Mouse (Mus musculus) layer of hippocampus, adult 8-10 months (tissue): ENCODE measurements at regions not wholly inside any gene's neighbourhood (a gene's known extent, or its start where the extent isn't known, plus 50 kb on each side); places are given as distances from the start of the nearest gene placed in this dataset.

Experiments
- DNase-seq, 2 experiments: peaks; one replicate each; pipeline ENCODE4 v3.0.0; 2022; ENCODE audit warnings: low spot score in 2 of 2

DNA sequence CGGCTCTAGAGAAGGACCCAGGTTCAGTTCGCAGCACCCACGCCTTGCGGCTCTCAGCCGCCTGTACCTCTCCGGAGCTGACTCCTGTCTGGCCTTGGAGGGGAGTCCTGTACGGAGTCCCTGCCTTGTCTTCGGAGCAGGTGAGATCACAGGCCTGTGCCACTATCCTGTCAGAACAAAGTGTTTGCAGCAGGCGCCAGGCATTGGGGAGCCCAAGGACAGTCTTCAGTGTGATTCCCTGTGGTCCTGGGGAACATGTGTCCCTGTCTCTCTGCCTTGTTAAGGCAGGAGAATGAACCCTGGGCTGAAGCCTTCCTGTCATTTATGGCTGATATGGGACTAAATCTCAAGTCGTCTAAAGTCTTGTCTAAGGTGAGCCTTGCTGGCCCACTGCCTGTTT lies 176.5 kb downstream of the Vrk1 start:
- no peak for DNase-seq

DNA sequence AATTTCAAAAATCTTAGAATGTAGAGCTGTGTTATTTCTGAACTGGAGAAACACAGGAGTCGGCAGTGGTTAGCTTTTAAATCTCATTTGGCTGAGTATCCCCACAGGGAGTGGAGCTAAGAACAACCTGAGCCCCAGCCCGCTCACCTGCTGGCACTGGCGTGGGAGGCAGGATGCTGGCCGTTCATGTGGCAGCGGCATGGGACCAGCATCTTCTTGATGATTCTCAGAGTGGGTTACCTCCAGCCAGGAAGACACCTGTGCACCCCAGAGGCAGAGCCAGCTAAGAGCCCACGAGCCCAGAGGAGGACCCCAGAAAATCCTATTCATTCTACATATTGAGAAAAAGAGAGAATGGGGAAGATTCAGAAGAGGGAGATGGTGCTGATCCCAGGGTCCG lies 181.7 kb downstream of the Vrk1 start:
- DNase-seq = no peak

DNA sequence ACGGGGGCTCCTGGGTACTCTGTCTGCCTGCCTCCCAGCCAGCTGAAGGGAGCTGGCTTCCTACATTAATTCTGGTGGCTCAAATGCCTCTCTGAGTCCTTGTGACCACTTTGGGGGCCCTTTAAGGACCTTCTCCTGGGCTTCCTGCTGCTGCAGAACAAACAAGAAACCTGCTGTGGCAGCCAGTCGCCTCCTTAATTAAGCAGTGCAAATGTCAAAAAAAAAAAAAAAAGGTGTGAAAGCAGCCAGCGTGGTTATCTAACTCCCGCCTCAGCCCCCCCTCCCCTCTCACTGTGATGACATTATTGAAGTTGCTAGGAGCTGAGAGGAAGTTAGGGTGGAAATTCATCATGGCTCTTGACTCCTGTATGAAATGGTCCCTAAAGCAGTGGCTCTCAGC lies 189.3 kb downstream of the Vrk1 start:
- no peak for DNase-seq

DNA sequence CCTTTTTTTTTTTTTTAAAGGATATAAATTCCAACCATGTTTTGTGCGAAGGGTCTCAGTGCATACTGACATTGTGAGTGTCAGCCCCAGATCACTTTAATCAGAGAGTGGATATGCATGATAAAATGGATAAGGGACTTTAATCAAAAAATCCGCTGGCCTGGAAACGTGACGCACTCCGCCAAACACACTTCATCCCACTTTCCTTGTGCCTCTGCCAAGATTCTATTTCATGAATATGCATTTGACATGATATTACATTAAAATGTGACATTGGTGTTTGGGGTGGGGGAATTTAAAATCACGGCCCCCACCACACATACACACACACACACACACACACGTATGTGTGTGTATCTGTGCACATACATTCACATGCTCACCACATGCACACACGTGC lies 193.5 kb downstream of the Vrk1 start:
- no peak for DNase-seq

DNA sequence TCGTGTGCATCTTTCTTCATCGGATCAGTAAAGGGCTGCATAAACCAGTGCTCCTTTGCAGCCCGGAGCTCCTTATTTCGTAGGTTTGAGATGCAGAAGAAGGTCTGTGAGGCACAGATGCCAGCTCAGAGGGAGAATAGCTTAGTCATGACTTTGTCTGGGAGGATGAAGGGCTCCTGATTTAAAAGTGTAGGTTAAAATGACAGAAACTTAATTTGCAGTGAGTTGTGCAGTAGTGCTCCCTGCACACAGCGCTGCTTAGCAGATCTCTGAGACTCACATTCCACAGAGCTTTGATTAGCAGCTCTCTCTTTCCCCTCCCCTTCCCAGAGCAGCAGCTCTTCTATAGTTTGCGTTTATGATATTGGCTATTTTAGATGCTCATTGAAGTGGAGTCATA lies 200.9 kb downstream of the Vrk1 start:
- DNase-seq = no peak

DNA sequence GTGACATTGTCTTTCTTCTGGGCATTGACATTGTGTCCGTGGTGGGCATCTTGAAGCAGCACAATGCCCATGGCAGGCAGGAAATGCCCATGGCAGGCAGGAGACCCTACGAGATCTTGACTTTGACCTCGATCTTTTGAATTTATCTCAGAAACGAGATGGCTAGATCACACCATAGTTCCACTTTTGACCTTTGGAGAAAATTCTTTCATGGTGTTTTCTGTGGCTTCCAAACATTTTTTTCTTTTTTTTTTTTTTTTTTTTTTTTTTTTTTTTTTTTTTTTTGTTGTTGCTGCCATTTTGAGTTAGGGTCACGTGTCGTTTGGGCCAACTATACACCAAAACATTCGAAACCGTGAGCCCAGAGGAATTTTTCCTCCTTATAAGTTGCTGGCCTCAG lies 201.5 kb downstream of the Vrk1 start:
- no peak for DNase-seq

DNA sequence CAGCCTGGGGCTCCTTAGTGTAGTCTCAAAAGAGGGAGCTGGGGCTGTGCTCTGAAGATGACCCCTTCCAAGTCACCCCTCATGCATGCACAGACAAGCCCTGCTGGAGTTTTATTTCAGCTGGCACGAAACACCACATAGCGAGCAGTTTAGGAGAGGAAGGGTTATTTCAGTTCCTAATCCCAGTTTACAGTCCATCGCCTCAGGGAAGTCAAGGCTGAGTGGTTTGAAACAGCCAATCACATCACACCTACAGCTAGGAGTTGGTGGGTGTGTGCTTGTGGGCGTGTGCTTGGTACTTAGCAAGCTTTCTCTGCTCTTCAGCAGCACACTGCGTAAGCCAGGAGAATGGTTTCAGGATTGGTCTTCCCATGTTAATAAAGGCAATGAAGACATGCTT lies 202.4 kb downstream of the Vrk1 start:
- DNase-seq = no peak

DNA sequence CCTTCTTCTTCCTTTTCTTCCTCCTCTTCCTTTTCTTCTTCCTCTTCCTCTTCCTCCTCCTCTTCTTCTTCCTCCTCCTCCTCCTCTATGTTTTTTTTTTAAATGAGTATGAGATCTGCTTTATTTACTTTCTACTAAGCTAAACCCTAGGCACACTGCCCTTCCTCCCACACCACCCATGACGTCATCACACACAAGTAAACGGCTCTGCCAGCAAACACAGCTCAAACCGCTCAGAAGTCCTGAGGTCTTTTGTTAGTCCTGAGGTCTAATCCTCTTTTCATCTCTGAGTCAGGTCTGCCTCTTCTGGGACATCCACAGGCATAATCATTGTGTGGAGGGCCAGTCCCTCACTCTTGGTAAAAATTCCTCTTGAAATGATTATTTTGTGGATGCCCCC lies 210.0 kb downstream of the Vrk1 start:
- no peak for DNase-seq

DNA sequence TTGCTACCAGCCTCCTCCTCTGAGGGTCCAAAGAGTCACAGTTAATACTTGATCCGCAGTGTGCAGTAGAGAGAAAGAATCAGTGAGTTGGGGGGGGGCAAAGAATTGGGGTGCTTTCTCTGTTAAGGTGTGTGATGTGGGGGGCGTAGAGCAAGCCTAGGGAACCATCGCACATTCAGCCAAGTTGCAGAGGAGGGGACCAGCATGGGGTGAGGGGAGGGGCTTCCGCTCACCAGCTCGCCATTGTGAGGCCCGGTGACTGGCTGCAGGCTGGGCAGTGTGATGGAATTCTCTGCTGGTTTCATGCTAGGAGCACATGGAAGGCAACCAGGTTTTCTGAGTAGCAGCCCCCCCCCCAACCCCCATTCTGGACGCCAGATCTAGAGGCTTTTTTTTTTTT lies 216.2 kb downstream of the Vrk1 start:
- DNase-seq = no peak

DNA sequence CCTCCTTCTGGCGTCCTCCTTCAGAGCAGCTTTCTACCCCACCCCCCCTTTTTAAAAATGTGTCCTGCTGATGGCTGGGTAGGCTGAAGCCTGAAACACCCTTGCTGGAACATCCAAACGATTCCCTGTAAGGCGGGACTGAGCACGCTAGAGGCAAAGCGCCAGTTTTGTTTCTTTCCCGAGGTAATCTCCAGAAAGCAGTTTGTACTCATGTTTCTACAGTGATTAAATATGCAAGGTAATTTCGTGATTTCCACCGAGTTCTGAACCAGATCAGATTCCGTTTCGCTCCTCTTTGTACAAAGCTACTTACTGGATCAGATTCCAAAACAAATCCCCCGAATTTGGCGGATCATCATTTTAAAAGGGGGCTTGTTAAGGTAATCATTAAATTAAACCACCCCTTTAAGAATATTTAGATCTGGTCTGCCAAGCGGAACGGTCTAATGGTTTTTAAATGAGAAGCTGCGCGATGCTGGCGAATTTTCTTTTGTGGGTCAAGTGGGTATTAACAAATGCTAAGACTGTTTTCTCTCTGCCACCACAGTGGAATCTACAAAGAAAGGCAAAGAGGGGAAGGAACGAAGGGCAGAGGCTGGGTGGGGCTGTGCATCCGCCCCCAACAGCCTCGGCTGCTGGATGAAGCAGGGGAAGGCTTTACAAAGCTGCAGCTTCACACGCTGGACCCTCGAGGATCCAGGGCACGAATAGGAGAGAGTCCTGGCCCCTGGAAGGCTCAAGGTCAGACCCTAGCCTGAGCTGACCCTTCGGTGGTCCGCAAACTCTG lies 216.9 kb downstream of the Vrk1 start:
- DNase-seq = no peak

DNA sequence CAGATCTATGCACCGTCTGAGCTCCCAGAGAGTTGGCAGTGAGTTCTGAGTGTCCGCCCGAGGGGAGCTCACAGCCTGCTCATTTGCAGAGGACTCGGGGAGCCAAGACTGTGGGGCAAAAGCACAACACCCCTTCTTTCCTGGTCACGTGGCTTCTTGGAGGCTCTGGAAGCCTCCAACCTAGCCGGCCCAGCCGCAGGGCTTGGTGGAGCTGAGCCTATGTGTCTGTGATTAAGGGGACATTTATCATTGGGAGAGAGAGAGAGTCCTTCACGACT lies 217.5 kb downstream of the Vrk1 start:
- DNase-seq = no peak

DNA sequence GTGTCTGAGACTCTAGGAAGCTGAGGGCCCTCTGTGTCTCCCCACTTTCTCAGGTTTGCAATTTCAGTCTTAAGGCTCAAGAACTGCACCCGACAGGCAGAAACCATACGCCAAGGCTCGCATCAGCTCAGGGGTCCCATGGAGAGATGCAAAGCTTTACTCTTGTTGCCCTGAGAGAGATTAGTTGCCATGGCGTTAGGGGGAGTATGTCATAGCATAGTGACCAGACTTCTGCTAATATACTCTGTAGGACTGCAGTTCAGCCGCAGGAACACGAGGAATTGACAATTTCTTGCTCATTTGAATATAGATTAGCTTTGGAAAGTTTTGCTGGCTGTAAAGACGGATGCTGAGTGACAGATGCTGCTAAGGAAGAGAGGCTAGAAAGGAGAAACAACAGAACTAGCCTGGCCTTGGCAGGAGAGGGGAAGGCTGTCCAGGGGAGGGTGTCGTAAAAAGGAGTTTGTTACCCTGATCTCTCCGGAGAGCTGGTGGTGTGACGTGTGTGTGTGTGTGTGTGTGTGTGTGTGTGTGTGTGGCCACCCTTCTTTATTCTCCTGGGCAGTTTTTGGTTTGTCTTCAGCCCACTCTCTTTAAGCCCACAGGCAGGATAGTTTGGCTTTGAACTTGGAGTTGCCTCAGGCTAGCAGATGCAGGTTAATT lies 235.3 kb downstream of the Vrk1 start:
- DNase-seq = no peak

DNA sequence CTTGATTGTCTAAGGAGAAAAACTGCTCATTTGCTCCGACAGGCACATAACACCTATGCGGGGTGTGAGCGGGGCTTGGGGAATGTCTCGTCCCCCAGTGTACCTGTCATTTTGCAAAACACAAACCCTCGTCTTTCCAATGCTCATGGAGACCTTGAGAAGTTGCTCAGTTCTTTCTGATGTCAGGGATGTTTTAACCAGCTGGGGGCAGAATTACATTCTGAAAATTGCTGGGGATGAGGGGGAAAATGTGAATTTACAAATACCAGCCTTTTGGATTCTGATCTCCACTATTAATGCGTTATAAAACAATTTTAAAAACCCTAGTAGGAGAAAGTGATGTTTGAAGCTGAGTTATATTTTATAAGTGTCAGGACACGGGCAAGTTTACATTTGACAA lies 263.6 kb downstream of the Vrk1 start:
- no peak for DNase-seq

DNA sequence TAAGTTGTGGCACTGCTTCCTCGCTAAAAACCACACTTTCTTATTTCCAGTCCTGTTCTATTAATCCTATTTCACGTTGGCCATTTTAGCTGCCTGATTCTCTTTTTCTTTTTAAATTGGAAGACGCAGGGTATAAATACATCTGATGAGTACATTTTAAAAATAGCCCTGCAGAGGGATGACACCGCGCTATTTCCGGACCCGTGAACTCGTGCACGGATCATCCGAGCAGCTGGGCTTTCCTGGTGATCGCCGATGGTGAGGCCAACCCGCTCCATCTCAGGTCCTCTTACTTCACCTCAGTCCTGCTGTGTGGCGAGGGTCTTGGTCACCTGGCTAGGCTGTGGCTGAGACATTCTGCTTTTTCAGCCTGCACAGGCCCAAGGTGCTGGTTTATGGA lies 267.9 kb downstream of the Vrk1 start:
- DNase-seq = no peak

DNA sequence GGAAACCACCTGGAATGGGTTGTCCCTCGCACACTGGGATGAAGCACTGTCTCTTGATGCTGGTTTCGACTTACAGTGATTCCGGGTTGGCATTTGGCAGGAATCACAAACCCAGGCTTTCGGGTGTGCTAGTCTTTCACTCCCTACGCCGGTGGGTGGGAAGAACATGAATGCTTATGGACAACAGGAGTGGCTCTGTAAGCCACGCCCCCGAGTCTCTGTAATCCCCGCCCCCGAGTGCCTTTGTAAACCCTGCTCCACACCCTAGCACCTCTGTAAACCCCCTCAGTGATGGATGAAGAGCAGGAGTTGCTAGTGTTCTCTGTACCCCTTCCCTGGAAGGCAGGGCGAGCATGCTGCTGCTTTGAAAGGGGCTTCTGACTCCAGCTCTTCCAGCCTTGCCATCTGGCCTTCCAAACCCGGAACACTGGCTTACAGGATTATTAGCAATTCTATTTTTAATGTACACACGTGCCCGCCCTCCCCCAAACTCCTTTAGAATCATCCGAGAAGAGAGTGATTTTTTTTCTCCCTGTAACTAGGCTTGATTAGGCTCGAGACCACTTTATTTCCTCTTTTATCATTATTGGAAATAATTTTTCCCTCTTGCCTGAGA lies 272.6 kb downstream of the Vrk1 start:
- no peak for DNase-seq

DNA sequence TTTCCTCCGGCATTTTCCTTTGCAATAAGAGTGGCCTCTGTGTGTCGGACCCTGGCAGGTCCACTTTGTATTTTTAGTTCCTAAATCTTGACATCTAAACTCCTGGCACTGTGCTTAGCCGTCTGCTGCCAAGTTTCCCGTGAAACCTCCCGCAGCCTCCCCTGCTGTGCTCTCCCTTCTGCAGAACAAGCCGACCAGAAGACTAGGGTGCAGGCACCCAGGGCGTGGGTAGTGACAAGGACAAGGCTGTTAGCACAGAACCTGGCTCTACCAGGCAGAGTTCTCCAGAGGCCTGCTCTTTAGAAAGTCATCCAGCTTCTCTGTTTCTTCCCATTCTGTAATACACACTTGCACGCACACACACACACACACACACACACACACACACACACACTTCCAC lies 274.8 kb downstream of the Vrk1 start:
- peak in 1 of 2 experiments; percentile 29 for DNase-seq

DNA sequence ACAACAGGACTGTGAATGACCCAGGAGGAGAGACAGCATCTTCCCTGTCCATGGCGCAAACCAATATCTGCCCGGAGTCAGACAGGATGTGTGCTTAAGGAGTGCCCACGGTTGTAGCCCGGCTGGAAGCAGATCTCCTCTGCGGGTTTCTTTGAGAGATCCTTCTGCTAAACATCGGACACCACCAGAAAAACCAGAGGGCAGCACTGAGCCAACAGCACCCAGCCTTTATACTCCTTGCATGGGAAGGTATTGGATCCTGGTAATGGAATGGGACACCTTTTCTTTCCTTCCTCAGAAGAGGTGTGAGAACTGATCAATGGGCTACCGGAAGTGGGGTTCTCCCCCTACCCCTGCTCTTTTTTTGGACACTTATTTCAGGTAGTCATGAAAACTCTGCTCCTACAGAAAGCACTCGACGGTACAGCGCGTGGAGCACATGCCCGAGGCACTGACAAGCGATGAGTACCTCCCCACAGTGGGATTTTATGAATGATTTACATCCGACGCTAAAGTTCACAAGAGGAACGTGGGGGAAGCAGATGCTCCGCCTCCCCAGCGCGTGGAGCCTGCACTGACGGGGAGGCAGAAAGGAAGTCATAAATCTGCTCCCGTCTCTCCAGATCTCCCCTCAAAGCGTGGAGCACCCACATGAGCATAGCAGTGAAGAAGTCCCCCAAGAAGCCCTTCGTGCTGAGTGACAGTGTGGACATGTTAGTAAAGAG lies 278.9 kb downstream of the Vrk1 start:
- DNase-seq = no peak

DNA sequence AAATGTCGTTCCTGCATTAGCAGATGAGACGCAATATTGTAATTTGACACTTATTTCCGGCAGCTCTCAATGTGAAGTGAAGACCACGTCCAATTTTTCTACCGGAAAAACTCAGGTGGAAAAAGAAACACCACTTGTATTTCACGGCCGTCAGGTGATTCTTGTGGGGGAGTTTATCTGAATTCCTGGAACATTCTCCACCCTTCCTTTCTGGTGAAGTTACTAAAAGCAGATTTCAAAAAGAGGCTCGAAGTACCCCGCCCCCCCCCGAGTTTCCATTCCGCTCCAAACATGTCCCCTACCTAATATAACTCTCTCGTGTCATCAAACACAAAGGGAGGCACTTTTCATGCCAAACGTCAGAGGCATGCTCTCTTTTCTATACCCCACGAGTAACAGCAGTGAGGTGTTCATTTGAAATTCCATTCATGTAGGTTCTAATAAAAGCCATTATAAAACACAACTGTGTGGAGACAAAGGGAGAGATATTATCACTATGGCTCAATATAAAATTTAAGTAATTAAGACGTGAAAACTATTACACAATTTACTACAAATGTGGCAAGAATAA lies 281.5 kb downstream of the Vrk1 start:
- no peak for DNase-seq

DNA sequence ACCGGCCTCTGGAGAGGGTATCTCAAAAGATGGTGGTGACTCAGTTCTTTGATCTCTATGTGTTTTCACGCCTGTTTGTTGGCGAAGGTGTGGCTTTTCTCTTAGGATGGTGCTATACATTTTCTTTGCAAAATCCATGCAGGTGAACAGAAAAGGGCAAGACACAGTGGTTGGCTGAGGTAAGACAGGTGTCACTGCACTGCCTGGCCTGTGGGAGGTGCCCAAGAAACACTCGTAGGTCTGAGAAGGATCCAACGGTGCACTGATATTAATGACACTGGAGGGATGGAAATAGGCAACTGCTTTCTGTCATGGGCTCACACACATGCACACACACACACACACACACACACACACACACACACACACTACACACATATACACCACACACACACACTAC lies 283.1 kb downstream of the Vrk1 start:
- no peak for DNase-seq

DNA sequence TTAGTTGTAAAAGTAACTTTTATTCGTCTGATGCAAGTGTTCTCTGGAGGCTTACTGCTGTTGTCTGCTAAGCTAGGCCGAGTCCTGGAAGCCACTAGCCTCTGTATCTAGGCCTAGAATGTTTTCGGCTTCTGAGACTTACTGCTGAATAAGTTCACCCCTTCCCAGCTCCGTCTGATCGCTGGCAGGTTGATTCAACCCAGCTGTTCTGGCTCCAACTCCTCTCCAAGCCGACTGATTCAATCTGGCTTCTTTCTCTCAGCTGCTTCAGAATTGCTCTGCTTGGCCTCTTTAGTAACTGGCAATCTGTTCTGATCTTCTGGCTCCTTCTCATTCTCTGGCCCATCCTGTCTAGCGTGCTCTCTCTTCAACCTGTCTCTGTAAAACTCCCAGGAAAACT lies 285.6 kb downstream of the Vrk1 start:
- DNase-seq = no peak

DNA sequence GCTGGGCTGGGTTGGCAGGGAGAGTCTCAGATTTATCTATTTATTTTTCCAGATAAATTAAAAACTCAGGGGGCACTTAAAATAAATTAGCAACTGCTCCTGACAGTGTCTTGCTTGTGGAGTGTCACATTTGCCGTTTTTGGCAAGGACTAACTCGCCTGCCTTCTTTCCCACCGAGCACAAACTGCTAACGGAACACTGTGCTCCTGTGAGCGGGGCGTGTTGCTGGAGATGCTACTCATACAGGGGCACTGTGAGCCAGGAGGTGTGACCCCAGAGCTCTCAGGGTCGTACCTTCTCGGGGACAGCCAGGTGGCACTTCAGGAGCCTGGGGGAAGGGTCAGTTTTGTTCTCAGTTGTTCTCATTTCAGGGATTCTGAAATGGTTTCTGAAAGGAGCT lies 292.6 kb downstream of the Vrk1 start:
- peak in 1 of 2 experiments; percentile 41 for DNase-seq

DNA sequence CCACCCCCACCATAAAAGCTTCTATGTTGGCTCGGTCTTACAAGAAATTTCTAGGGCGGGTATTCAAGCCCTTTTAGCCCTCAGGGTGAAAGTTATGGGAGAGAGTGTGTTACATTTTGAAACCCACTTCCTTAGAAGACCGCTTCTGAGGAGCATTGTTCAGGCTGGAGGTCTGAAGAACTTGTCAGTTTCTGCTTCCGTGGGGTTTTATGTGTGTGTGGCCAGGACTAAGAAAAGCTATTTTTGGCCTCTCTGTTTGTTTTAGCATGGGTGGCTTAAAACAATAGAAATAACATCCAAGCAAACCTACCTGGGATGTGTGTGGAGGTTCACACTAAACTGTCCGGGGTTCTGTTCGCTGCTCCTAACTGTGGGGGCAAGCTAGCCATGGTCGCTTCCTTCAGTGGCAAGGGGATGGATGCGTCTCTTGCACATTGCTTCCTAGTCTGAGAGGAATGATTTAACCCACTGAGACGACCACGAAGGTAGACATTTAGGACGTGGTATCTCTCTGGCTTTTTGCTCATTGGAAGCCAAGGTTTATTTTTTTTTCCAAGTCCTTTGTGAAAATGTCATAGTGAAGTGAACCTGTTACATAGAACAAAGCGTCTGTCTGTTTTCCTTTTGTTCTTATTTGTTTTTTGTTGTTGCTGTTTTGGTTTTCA lies 298.4 kb downstream of the Vrk1 start:
- no peak for DNase-seq
